Comparison of ENCODE assay signal across 9 mouse cellular contexts in the genomic region with DNA sequence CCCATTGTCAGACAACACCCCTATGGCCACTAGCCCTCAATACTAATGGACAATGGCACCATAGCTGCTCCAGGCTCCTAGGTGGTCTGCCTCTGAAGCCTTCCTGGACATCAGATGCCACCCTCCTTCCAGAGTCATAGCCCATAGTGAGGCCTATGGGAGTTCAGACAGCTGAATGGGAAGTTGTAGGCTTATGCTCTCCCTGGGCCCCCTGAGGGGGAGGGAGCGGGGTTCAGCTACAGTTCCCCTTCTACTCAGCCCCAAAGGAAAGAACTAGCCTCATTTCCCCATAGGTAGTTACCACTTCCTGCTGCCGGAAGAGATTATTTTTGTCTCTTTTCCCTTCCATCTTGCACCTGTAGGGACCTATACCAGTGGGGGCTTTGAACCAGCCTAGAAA. TPM values are rescaled to one million over a fixed set of nuclear protein-coding genes. Genes with fewer than 3 reads are reported as not detected.
A peak's percentile ranks its signal among the peaks of the same experiment; 100 is the strongest.
DNase-seq lines count a peak whose midpoint lies in the region; ATAC-seq and TF ChIP-seq lines count a peak whose summit lies in the region.
"Had no signal": no experiment of that assay in that cellular context is flagged by ENCODE, and none has a peak within 500 bp of the region (broad histone marks: within the 10 kb centered on the region; RNA-seq: fewer than 3 reads in every experiment).

No protein-coding gene starts in this region.

- TF ChIP-seq POLR2A in kidney, adult 2 months (IDR thresholded peaks at IDR 0.05; ENCODE audit: low read depth, low read length): no peak

- ATAC-seq in embryonic facial prominence, embryonic 13.5 days (ENCODE audit: insufficient number of reproducible peaks, insufficient read depth, low FRiP score, low TSS enrichment, low read depth): no peak
- peak; percentile 53 for ATAC-seq in megakaryocyte progenitor cell, adult 5-6 weeks (replicated peaks; ENCODE audit: poor library complexity)

- H3K36me3 ChIP-seq in kidney, adult 2 months (ENCODE audit: control insufficient read depth, insufficient read depth, low read length): no peaks in the 10 kb centered on the region
- no peaks in the 10 kb centered on the region for H3K36me3 ChIP-seq in embryonic facial prominence, embryonic 13.5 days

- 82% methylated on average over 2 of the region's 2 CpGs for WGBS in kidney, adult 2 months
- WGBS in embryonic facial prominence, embryonic 13.5 days: 87% methylated on average over 2 of the region's 2 CpGs

- peaks cover 7% of the 10 kb centered on the region; the same call in 1 of the 2 replicates for H3K4me1 ChIP-seq in kidney, adult 2 months (ENCODE audit: control insufficient read depth, insufficient read depth, low read length)
- H3K4me1 ChIP-seq in embryonic facial prominence, embryonic 13.5 days: no peaks in the 10 kb centered on the region

- H3K27ac ChIP-seq in kidney, adult 2 months (ENCODE audit: insufficient read depth, low read depth, low read length): peak overlapping the region; percentile 64
- H3K27ac ChIP-seq in embryonic facial prominence, embryonic 13.5 days: no peak overlapping the region
- H3K27ac ChIP-seq: heart, adult 2 months had no signal

- no peak overlapping the region for H3K9ac ChIP-seq in embryonic facial prominence, embryonic 13.5 days

- TF ChIP-seq CTCF in kidney, adult 2 months (conservative IDR thresholded peaks at IDR 0.05; ENCODE audit: insufficient read depth, insufficient read length, low read depth, low read length): no peak

- H3K27me3 ChIP-seq in kidney, adult 2 months (replicated peaks; ENCODE audit: control insufficient read depth, insufficient read depth, low read length): no peaks in the 10 kb centered on the region
- peaks cover 13% of the 10 kb centered on the region for H3K27me3 ChIP-seq in embryonic facial prominence, embryonic 13.5 days

- no peak for DNase-seq in kidney, adult 2 months
- DNase-seq in kidney, adult 18-20 months: no peak
- DNase-seq in thymus, postnatal 14 days: peak; percentile 82
- no peak for DNase-seq in layer of hippocampus, adult 9-10 months (ENCODE audit: low spot score)
- no peak for DNase-seq in ovary, postnatal 14 days (ENCODE audit: low spot score)
- no peak for DNase-seq in frontal cortex, postnatal 36 days (ENCODE audit: low spot score in 2 of 2)

- no peaks in the 10 kb centered on the region for H3K9me3 ChIP-seq in embryonic facial prominence, embryonic 13.5 days

- peak overlapping the region; percentile 53 for H3K4me2 ChIP-seq in embryonic facial prominence, embryonic 13.5 days

- no peak overlapping the region for H3K4me3 ChIP-seq in kidney, adult 2 months (ENCODE audit: insufficient read depth, low read depth, low read length)
- no peak overlapping the region for H3K4me3 ChIP-seq in embryonic facial prominence, embryonic 13.5 days
- H3K4me3 ChIP-seq: heart, adult 2 months had no signal

RNA-seq across cellular contexts. Expression of a gene that starts 10.1 kb away (rescaled TPM):
- polyA plus RNA-seq in kidney, adult 2 months (2012; rRNA removed): 8.9 and 15.5 TPM in 2 replicates
- 3.3 and 3.4 TPM in 2 replicates for polyA plus RNA-seq in embryonic facial prominence, embryonic 13.5 days (2015; fragmentation: Nextera tagmentation; extraction: Ambion mirVana)
- total RNA-seq in megakaryocyte progenitor cell, adult 5-6 weeks (2015): 21.8 and 25.2 TPM in 2 replicates
- total RNA-seq in megakaryocyte progenitor cell, adult 5-6 weeks (2017): 39.2 and 40.1 TPM in 2 replicates

RNA-seq across cellular contexts. Expression of a gene that starts 10.2 kb away (rescaled TPM):
- polyA plus RNA-seq in kidney, adult 2 months (2012; rRNA removed): 61.3 and 69.7 TPM in 2 replicates
- polyA plus RNA-seq in embryonic facial prominence, embryonic 13.5 days (2015; fragmentation: Nextera tagmentation; extraction: Ambion mirVana): 132 and 151 TPM in 2 replicates
- total RNA-seq in megakaryocyte progenitor cell, adult 5-6 weeks (2015): 115 and 125 TPM in 2 replicates
- total RNA-seq in megakaryocyte progenitor cell, adult 5-6 weeks (2017): 169 and 186 TPM in 2 replicates

RNA-seq across cellular contexts. Expression of a gene that starts 15.7 kb away (rescaled TPM):
- polyA plus RNA-seq in kidney, adult 2 months (2012; rRNA removed): 26.5 TPM in 2 replicates
- polyA plus RNA-seq in embryonic facial prominence, embryonic 13.5 days (2015; fragmentation: Nextera tagmentation; extraction: Ambion mirVana): 3.2 and 4.3 TPM in 2 replicates
- 1.3 and 1.5 TPM in 2 replicates for total RNA-seq in megakaryocyte progenitor cell, adult 5-6 weeks (2015)
- total RNA-seq in megakaryocyte progenitor cell, adult 5-6 weeks (2017): 0.17 and 0.46 TPM in 2 replicates

RNA-seq across cellular contexts. Expression of a gene that starts 19.1 kb away (rescaled TPM):
- polyA plus RNA-seq in kidney, adult 2 months (2012; rRNA removed): 125 and 144 TPM in 2 replicates
- 25.7 and 27.6 TPM in 2 replicates for polyA plus RNA-seq in embryonic facial prominence, embryonic 13.5 days (2015; fragmentation: Nextera tagmentation; extraction: Ambion mirVana)
- total RNA-seq in megakaryocyte progenitor cell, adult 5-6 weeks (2015): 7.5 and 7.6 TPM in 2 replicates
- 17.6 and 33.4 TPM in 2 replicates for total RNA-seq in megakaryocyte progenitor cell, adult 5-6 weeks (2017)

RNA-seq across cellular contexts. Expression of a gene that starts 19.7 kb away (rescaled TPM):
- polyA plus RNA-seq in kidney, adult 2 months (2012; rRNA removed): 35.3 and 41.0 TPM in 2 replicates
- polyA plus RNA-seq in embryonic facial prominence, embryonic 13.5 days (2015; fragmentation: Nextera tagmentation; extraction: Ambion mirVana): 0.07 and 0.17 TPM in 2 replicates
- total RNA-seq in megakaryocyte progenitor cell, adult 5-6 weeks (2015): not detected in 2 replicates
- 0.12 and 0.30 TPM in 2 replicates for total RNA-seq in megakaryocyte progenitor cell, adult 5-6 weeks (2017)
- total RNA-seq: heart, adult 2 months had no signal
- polyA plus RNA-seq: heart, adult 2 months had no signal
